Mouse (Mus musculus): ENCODE results near the gene Gm10799.
A peak's percentile ranks its signal among the peaks of the same experiment; 100 is the strongest.
"Not testable (repeated sequence)": the region's sequence is repeated elsewhere in the genome, so short reads cannot be mapped to it uniquely, and the experiment has no call there.

Gm10799 gene

DNA sequence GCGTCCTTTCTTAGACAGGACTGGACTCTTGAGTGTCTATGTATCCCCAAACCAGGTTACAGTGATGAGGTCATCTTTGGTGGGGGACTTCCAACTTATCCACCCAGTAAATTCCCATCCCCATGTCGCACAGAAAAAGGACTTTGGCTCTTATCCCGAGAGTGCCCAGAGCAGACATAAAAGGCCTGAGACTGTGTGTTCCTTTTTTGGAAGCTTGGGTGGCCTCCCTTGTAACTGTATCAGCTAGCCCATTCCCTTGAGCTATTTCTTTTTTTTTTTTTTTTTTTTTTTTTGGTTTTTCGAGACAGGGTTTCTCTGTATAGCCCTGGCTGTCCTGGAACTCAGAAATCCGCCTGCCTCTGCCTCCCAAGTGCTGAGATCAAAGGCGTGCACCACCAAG, 2.8 kb downstream of the Gm10799 start, which contains the start of gene Gm10912:
Gene Gm10912 (plus strand): TSS at position 301 of the 400 bp plus-strand sequence.
- not testable (repeated sequence) for DNase-seq (ENCODE audit: low spot score)

DNA sequence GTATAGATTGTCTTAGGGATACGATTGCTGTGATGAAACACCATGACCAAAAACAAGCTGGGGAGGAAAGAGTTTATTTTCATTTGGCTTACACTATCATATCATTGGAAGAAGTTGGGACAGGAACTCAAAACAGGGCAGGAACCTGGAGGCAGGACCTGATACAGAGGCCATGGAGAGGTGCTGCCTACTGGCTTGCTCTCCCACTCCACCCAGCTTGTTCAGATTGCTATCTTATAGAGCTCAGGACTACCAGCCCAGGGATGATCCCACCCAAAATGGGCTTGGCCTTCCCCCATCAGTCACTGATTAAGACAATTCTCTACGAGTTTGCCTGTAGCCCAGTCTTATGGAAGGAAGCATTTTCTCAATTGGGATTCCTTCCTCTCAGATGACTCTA, 4.2 kb downstream of the Gm10799 start:
- DNase-seq (ENCODE audit: low spot score): no peak

DNA sequence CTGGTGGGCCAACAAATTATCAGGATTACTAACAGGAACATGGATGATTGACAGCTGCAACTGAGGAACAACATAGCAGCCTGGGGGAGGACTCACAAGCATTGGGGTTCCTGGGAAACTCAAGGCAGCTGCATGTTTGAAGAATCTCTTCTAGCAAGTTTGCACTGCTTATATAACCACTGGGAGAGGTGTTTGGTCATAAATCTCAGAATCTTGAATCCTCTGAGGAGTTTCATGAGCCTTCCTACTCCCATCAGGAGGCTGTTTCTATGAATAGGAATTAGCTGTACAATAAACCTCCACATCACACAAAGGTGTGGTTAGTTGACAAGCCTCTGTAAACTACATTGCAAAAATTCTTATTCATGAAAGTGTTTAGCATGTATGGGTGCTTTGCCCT, 5.7 kb downstream of the Gm10799 start:
- no peak for DNase-seq (ENCODE audit: low spot score)

DNA sequence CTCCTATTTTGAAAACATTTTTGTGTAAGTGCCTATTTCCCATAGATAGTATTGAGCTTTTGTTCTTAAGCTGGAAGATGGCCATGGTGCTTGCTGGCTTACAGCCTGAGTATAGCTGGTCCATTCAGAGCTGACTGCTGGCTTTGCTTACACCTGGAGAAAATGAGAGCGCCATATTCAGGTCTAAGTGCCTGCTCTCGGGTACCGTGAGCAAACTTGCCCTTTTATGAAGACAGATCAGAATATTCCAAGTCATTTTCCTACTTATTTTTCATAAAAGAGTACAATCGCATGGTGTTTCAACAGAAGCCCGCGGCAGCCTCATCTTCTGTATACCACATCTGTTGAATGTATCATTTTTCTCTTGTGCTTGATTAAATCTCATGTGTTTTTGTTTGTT, 7.4 kb downstream of the Gm10799 start:
- DNase-seq (ENCODE audit: low spot score): no peak

DNA sequence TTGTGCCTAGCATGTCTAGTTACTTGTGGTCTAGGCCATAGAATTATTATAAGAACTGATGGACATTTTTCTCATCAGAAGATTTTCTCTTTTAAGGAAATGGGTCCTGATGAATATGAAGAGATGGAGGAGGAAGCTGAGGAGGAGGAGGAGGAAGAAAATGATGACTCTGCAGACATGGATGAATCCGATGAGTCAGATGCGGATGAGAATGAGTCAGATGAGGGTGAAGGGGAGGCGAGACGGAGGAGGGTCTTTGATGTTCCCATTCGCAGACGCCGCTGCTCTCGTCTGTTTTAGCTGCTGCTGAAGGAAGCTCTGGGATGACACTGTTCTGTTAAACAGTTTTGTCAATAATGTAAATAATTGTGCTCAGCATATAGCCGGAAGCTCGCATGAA, 8.6 kb downstream of the Gm10799 start:
- DNase-seq (ENCODE audit: low spot score): no peak

DNA sequence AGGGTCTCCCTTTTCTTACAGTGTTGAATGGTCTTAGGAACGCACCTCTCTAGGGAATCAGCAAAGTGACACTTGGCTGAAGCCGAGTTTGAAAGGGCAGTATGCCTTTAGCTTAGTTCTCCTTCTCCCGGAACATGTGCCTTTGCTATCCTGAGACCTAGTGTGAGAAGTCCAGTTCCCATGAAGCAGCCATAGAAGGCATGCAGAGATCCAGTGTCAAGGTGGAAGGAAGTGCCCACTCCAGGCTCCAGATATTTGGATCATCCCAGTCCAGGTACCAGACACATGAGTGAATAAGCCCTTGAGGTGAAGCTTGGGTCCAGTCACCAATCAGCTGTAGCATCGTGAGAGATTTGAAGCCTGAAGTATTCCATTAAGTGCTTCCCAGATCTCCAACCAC, 9.4 kb downstream of the Gm10799 start:
- no peak for DNase-seq (ENCODE audit: low spot score)

DNA sequence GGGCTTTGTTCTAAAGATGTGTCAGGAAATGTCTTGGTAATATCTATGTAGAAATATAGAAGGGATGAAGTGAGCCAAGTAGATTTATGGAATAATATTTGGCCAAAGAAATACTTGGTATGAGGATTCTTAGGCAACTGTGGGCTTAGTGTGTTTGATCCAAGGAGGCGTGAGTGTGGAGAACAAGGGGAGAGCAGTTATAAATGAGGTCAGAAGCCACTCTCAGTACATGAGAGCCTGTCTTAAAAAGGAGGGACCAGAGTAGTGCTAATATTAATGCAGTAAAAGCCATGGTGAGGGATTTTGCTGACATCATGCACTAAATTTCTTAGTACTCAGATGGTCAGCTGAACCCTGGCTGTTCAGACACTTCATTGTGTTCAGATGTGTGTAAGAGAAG, 10.0 kb downstream of the Gm10799 start:
- no peak for DNase-seq (ENCODE audit: low spot score)

DNA sequence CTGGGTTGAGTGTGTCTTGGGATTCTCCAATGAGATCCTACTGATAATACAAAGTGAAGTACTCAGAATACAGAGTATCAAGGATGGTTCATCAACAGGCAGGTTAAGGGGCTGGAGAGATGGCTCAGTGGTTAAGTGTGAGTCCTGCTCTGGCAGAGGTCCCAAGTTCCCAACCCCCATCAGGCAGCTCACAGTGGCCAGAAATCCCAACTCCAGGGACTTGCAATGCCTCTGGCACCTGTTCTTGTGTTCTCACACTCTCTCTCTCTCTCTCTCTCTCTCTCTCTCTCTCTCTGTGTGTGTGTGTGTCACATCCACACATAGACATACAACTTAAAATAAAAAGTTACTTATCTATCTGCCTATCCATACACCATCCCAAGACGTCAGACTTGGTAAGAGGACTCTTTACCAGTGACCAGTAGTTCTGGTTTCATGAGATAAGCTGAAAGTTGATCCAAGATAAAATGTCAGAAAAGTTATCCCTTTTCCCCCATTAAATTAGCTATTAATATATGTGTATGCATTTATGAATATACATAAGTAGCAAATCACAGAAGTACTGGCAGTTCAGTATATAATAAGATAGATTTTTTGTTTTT, 23.8 kb downstream of the Gm10799 start:
- DNase-seq (ENCODE audit: low spot score): no peak

DNA sequence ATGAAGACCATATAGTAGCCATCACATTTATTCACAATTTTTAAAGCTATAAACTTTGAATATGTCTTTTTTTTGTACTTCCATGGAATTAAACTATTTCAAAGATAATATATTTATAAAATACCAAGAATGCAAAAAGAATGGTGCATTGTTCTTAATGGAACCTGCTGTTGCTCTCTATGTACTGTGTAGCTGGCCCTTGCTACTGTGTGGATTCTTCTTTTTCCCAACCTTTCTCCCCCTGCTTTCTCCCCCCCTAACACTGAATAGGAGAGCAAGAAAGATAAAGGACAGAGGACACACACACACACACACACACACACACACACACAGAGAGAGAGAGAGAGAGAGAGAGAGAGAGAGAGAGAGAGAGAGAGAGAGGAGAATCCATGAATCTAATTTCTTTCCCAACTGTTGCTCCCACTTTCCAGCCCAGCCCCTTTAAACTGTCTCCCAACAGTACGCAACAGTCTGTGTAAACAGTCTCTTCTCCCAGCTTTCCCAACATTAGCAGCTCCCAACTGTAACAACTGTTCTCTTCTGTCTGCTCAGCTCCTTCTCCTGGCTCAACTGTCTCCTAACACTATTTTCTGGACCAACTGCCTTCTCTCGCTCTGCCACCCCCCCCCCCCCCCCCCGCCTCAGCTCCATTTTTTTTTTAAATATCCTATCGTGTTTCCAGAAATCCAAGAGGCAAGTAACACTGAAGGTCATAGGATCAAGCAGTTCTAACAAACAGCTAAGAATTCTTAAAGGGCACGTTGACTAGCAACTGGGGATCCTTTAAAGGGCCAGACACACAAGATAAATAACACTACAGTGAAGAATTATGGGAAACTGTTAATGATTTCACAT, 24.5 kb downstream of the Gm10799 start:
- peak; percentile 30 for DNase-seq (ENCODE audit: low spot score)

DNA sequence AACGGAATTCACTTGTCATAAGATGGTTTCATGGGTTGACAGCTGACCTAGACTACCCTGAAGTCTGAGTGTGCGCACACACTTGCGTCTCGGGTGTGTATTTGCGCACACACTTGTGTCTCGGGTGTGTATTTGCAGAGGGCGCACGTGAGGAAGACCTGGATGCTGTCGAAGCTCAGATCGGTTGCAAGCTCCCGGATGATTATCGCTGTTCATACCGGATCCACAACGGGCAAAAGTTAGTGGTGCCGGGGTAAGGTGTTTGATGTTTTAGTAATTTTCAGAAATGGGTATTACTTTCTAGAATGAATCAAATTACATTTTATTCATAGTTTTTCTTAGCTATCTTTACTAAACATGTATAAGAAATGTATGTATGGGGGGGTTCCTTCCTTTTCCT, 25.6 kb downstream of the Gm10799 start:
- no peak for DNase-seq (ENCODE audit: low spot score)

DNA sequence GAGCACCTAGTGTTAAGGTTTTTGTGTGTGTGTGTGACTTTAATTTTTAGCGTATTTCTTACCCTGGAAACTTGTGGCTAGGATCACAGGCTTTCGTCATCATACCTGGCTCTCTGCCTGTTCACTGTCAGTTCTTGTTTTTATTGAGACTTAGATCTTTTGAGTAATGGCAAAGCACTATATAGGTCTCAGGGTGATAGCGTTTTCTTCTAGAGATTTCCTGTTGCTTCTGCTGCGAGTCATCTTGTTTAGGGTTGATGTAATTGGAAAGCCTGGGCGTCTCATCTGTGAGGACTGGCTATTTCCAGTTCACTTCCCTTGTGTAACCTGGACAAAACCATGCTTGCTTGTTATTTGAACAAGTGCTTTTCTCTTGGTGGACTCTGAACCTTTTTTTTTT, 26.7 kb downstream of the Gm10799 start:
- DNase-seq (ENCODE audit: low spot score): no peak

DNA sequence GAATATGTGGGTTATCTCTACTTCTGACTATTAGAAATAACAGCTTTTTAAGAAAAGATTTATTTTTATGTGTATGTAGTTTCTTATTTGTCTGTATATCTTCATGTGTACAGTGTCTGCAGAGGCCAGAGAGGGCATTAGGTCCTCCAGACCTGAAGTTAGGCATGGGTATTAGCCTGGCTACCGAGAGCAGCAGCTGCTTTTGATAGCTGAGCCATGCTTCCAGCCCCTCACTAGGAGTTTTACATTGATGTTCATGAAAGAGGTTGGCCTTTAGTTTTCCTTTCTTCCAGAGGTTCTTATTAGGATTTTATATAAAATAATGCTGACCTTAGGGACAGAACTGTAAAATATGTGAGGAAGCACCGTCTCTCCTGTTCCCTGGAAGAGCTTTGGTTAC, 30.1 kb downstream of the Gm10799 start:
- DNase-seq (ENCODE audit: low spot score): no peak

DNA sequence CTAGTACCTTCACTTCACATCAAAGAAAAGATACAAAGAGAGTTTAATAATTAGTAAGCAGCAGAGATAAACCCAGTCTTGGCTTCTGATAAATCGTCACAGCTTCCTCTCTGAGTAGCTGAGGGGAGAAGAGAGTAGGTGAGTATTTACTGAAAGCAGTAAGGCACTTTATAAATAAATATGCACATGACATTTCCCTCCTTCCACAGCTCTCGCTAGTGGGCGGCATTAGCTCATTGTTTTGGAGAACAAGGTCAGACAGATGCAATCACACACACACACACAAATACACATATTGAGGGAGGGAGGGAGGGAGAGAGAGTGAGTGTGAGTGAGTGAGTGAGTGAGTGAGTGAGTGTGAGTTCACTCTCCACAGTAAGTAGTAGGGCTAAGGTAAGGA, 32.0 kb downstream of the Gm10799 start:
- no peak for DNase-seq (ENCODE audit: low spot score)

DNA sequence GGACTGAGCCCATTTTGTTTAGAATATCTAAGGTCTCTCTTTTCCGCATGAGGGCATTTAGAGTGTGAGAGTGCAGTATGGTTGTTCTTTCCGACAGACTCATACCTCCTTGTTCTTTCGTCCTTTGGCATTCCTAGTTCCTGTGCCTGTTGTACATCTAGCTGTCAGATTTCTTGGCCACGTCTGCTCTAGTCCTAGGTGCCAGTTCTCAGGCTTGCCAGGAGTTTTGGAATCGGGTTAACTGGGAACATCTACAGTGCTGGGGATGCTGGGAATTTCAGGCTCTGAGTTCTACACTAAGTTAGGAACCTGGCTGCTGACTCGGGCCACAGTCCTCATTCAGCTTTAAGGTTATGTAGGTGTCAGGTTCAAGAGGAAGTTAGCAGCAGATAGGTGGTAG, 32.8 kb downstream of the Gm10799 start:
- no peak for DNase-seq (ENCODE audit: low spot score)

DNA sequence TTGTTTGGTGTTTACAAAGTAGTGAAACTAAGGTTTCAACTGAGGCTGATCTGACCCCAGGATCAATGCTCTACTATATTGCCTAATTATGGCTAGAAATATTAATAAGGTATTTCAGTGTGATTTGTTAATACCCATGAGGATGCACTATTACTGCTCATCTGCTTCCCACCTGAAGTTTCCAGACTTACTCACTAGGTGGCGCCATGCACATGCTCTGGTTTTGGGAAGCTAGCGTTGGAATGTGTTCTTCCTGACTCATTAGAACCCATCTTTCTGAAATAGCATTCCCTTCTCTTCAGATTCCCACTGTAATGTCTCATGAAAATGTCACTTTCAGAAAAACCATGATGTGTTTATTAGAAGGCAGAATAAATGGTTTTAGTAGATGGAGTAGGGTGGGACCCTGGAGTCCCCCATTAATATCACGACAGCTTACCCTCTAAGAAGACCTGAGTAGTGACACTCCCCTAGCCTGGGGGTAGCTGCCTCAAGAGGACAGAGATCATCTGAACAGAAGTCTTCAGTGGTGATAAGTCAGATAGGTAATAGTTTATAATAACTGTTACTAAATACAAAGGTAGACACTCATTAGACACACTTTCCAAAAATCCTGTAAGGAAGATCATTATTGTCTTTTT, 33.4 kb downstream of the Gm10799 start:
- DNase-seq (ENCODE audit: low spot score): peak; percentile 66

DNA sequence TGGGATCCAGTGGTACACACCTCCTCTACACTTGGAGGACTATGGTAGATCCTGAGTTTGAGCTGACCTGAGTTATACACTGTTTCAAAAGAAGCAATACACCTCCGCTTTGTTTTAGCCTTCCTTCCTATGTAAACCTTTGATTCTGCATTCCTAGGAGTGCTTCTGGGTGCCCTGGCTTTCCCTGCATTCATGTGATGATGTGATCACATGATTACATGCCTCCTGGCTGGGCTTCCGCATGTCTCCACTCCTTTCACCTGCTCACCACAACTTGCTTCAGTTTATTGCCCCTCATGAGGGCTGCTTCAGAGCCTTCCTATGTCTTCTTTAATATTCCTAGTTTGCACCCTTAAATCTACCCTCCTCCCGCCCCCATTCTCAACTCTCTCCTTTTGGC, 36.3 kb downstream of the Gm10799 start:
- DNase-seq (ENCODE audit: low spot score): no peak

DNA sequence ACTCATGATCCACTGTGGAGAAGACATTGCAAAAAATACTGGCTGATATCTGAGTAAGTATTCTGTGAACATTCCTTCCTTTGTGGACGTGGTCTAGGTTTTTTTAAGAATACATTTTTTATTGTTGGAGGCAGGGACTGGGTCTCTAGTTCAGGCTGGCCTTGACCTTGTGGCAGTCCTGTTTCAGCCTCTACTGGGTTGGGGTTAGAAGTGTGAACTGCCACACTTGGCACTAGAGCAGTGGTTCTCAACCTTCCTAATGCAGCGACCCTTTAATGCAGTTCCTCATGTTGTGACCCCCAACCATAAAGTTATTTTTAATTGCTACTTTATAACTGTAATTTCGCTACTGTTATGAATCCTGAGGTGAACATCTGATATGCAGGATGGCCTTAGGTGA, 38.0 kb downstream of the Gm10799 start:
- no peak for DNase-seq (ENCODE audit: low spot score)

DNA sequence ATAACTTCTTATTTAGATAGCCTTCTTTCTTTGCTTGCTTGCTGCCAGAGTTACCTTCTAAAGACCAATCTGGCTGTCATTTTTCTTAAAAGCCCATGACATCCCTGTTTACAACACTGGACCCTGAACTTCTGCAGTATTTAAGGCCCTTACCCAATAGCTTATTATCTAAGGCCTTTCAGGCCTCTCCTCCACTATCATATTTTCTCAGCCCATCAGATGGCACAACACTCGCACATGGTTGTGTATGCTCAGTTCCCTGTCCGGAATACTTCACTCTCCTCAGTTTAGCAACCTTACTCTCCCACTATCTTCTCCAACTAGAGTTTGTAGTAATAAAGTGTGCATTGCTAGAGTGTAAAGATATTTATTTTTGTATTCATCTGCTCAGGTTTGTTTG, 39.3 kb downstream of the Gm10799 start:
- no peak for DNase-seq (ENCODE audit: low spot score)

DNA sequence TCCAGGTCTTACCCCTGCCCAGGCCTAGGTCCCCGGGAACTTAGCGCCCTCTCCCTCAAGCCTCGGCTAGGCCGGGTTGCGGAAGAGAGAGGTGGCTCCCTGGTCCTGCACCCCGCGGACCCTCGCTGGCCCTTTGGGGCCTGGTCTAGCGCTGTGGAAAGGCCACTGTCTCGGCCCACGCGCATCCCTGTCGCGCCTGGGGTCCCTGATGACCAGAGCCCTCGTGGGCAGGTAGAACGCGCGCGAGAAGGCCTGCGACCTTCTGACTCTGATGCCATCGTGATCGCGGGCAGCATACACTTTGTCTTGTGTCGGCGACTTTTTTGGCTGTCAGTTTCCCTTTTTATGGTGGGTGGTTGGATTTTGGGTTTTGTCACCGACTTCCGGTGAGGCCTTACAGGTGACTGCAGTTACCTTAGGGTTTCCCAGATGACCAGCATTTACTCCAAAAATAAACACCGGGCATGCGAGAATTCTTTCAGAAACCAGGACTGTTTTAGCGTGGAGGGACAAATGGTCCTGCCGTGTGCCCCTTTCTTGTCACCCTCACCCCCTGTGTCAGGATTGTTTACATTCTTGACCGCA, 40.1 kb downstream of the Gm10799 start, which contains the start of gene 4931422A03Rik:
Gene 4931422A03Rik (minus strand): TSS at position 223 of the 585 bp plus-strand sequence.
- DNase-seq (ENCODE audit: low spot score): no peak

DNA sequence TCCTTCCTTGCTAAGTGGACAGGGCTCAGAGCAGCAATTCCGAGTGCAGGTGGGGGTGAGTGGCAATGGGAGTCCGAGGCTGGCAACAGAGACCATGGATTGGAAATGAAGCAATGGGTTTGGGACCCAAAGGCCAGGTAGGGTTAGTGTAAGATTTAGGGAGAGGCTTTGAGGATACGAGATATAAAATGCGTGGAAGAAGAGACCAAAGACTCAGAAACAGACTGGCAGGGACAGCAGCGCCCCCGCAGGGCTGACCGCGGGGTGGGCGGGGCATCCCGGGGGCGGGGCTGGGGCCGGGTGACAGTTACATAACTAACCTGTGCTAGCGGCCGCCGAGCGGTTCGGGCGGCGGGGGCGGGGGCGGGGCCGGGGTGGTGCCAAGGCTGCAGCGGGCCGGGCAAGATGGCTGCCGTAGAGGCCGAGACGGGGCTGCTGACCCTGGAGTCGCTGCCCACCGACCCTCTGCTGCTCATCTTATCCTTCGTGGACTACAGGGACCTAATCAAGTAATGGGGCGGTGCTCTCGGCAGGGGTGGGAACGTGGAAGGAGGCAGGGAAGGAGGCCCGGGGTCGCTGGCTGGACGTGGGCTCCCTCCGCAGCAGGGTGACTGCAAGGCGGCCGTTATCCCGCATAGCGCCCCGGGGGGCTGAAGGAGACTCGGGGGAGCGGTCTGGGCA, 40.8 kb downstream of the Gm10799 start, which contains the start of gene Fbxo3:
Gene Fbxo3 (plus strand): TSS at position 264 of the 681 bp plus-strand sequence.
- DNase-seq (ENCODE audit: low spot score): peak; percentile 89

DNA sequence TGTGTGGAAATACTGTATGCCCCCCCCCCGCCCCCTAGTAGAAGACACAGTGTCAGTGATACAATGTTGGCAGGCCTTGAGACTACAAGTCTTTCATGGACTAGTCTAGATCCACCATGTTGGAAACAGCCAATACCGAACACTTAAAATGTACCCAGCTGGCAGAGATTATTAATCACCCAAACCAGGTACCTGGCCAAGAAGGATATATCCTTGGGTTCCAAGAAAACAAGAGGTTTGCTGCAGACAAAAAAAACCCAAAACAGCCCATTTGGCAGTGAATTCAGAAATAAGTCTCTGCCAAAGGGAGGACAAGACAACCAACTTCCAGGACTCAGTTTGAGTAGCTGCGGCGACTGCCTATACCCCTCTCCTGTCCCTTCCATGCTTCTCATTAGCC, 43.7 kb downstream of the Gm10799 start:
- no peak for DNase-seq (ENCODE audit: low spot score)

DNA sequence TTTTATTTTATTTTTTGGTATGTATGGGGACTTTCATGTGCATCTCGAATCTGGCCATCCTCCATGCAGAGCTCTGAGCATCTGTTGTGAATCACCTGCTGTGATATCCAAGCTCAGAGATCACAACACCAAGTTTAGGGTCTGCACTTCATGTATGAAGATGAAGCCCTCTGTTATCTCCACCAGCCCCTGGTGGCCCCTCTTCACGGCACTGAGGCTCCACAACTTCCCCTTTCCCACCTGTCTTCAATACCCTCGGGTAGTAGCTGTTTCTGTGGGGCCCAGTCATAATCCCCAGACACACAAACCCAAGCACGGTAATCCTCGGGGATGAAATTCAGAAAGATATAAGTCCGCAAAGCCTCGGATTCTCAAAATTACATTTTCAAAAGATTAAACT, 45.3 kb downstream of the Gm10799 start:
- DNase-seq (ENCODE audit: low spot score): no peak

Data from lung, postnatal 25 days (tissue).